Mouse (Mus musculus): ENCODE data around the gene Fsd1. TPM values are rescaled to one million over a fixed set of nuclear protein-coding genes. Genes with fewer than 3 reads are reported as not detected.

Gene Fsd1
- polyA plus RNA-seq, 1 experiment from 2014 or later: 9.9 TPM

- ATAC-seq (ENCODE audit: insufficient read depth, low FRiP score): no peak
- Histone ChIP-seq H3K9me3 (replicated peaks; ENCODE audit: control insufficient read depth, low read length) (no peaks in the 10 kb centered on the region), H3K4me2 (ENCODE audit: low read depth, low read length) (no peak overlapping the region), H3K27ac (ENCODE audit: low read length) (no peak overlapping the region), H3K4me1 (ENCODE audit: control insufficient read depth, insufficient read depth, low read length) (peaks cover 6% of the 10 kb centered on the region; the same call in 1 of the 2 replicates), H3K27me3 (ENCODE audit: control insufficient read depth, insufficient read depth, low read length) (peaks cover 4% of the 10 kb centered on the region; the same call in 1 of the 2 replicates), H3K36me3 (ENCODE audit: control insufficient read depth, insufficient read depth, low read length) (peaks cover 3% of the 10 kb centered on the region; the same call in 1 of the 2 replicates), H3K9ac (ENCODE audit: low read length) (no peak overlapping the region), H3K4me3 (replicated peaks; ENCODE audit: low read length) (no peak overlapping the region)
- whole genome bisulfite sequencing: 47% methylated on average over 14 of the region's 14 CpGs
These were observed 16.7 kb upstream of the Fsd1 start for GRCm38 (mm10) chr17:55969560-55969959.

- ATAC-seq (ENCODE audit: insufficient read depth, low FRiP score): peak; percentile 38
- Histone ChIP-seq H3K27ac (ENCODE audit: low read length) (no peak within 1 kb of the TSS), H3K27me3 (ENCODE audit: control insufficient read depth, insufficient read depth, low read length) (peaks cover 4% of the 10 kb centered on the region; the same call in 1 of the 2 replicates), H3K9me3 (replicated peaks; ENCODE audit: control insufficient read depth, low read length) (no peaks in the 10 kb centered on the region), H3K9ac (ENCODE audit: low read length) (peak within 1 kb of the TSS; percentile 82), H3K4me3 (replicated peaks; ENCODE audit: low read length) (peak within 1 kb of the TSS; percentile 55), H3K36me3 (ENCODE audit: control insufficient read depth, insufficient read depth, low read length) (peaks cover 3% of the 10 kb centered on the region; the same call in 1 of the 2 replicates), H3K4me1 (ENCODE audit: control insufficient read depth, insufficient read depth, low read length) (peaks cover 6% of the 10 kb centered on the region; the same call in 1 of the 2 replicates), H3K4me2 (ENCODE audit: low read depth, low read length) (peak within 1 kb of the TSS; percentile 99)
- 9% methylated on average over 55 of the region's 55 CpGs for WGBS
These were observed 16.1 kb upstream of the Fsd1 start, which contains the start of gene Shd for GRCm38 (mm10) chr17:55969966-55970891. Gene Shd, plus strand, starts transcription at chr17:55970467.

GRCm38 (mm10) chr17:55971453-55971852, 14.9 kb upstream of the Fsd1 start:
- H3K4me1 ChIP-seq (ENCODE audit: control insufficient read depth, insufficient read depth, low read length): peaks cover 6% of the 10 kb centered on the region; the same call in 1 of the 2 replicates
- H3K36me3 ChIP-seq (ENCODE audit: control insufficient read depth, insufficient read depth, low read length): 0 out of 2 replicates have a peak, but pooled peaks cover 3% of the 10 kb centered on the region
- 39% methylated on average over 22 of the region's 22 CpGs for WGBS
- no peak for ATAC-seq (ENCODE audit: insufficient read depth, low FRiP score)
- H3K4me3 ChIP-seq (replicated peaks; ENCODE audit: low read length): no peak overlapping the region
- H3K27me3 ChIP-seq (ENCODE audit: control insufficient read depth, insufficient read depth, low read length): peaks cover 4% of the 10 kb centered on the region; the same call in 1 of the 2 replicates
- H3K9ac ChIP-seq (ENCODE audit: low read length): peak overlapping the region; percentile 31; the same call in 1 of the 2 replicates
- no peak overlapping the region for H3K27ac ChIP-seq (ENCODE audit: low read length)
- H3K4me2 ChIP-seq (ENCODE audit: low read depth, low read length): no peak overlapping the region; the same call in 1 of the 2 replicates
- no peaks in the 10 kb centered on the region for H3K9me3 ChIP-seq (replicated peaks; ENCODE audit: control insufficient read depth, low read length)

- no peak overlapping the region for H3K4me3 ChIP-seq (replicated peaks; ENCODE audit: low read length)
- peaks cover under 1% of the 10 kb centered on the region; the same call in 1 of the 2 replicates for H3K27me3 ChIP-seq (ENCODE audit: control insufficient read depth, insufficient read depth, low read length)
- peak overlapping the region; percentile 30; the same call in 1 of the 2 replicates for H3K4me2 ChIP-seq (ENCODE audit: low read depth, low read length)
- H3K9me3 ChIP-seq (replicated peaks; ENCODE audit: control insufficient read depth, low read length): no peaks in the 10 kb centered on the region
- no peak overlapping the region for H3K27ac ChIP-seq (ENCODE audit: low read length)
- H3K9ac ChIP-seq (ENCODE audit: low read length): no peak overlapping the region; the same call in 1 of the 2 replicates
- no peaks in the 10 kb centered on the region for H3K36me3 ChIP-seq (ENCODE audit: control insufficient read depth, insufficient read depth, low read length)
- 14% methylated on average over 13 of the region's 13 CpGs for WGBS
- H3K4me1 ChIP-seq (ENCODE audit: control insufficient read depth, insufficient read depth, low read length): 0 out of 2 replicates have a peak, but pooled peaks cover 3% of the 10 kb centered on the region
- peak; percentile 68 for ATAC-seq (ENCODE audit: insufficient read depth, low FRiP score)
These were observed 9.9 kb upstream of the Fsd1 start for GRCm38 (mm10) chr17:55976255-55976862.

GRCm38 (mm10) chr17:55977301-55977700, 9.0 kb upstream of the Fsd1 start:
- 27% methylated on average over 3 of the region's 3 CpGs for WGBS
- H3K4me1 ChIP-seq (ENCODE audit: control insufficient read depth, insufficient read depth, low read length): 0 out of 2 replicates have a peak, but pooled peaks cover 3% of the 10 kb centered on the region

GRCm38 (mm10) chr17:55990278-55990898, 4.1 kb downstream of the Fsd1 start:
- Histone ChIP-seq H3K9ac (ENCODE audit: low read length) (no peak overlapping the region), H3K4me1 (ENCODE audit: control insufficient read depth, insufficient read depth, low read length) (0 out of 2 replicates have a peak, but pooled peaks cover 7% of the 10 kb centered on the region), H3K4me2 (ENCODE audit: low read depth, low read length) (no peak overlapping the region), H3K27ac (ENCODE audit: low read length) (no peak overlapping the region), H3K4me3 (replicated peaks; ENCODE audit: low read length) (no peak overlapping the region), H3K27me3 (ENCODE audit: control insufficient read depth, insufficient read depth, low read length) (no peaks in the 10 kb centered on the region), H3K9me3 (replicated peaks; ENCODE audit: control insufficient read depth, low read length) (no peaks in the 10 kb centered on the region), H3K36me3 (ENCODE audit: control insufficient read depth, insufficient read depth, low read length) (no peaks in the 10 kb centered on the region)
- ATAC-seq (ENCODE audit: insufficient read depth, low FRiP score): peak; percentile 15; the same call in 1 of the 2 replicates
- WGBS: 82% methylated on average over 8 of the region's 8 CpGs

More at GRCm38 (mm10) chr17:55977301-55977700, 9.0 kb upstream of the Fsd1 start:
- Histone ChIP-seq H3K4me3 (replicated peaks; ENCODE audit: low read length) (no peak overlapping the region), H3K9ac (ENCODE audit: low read length) (no peak overlapping the region), H3K36me3 (ENCODE audit: control insufficient read depth, insufficient read depth, low read length) (no peaks in the 10 kb centered on the region), H3K27me3 (ENCODE audit: control insufficient read depth, insufficient read depth, low read length) (no peaks in the 10 kb centered on the region), H3K9me3 (replicated peaks; ENCODE audit: control insufficient read depth, low read length) (no peaks in the 10 kb centered on the region), H3K27ac (ENCODE audit: low read length) (no peak overlapping the region), H3K4me2 (ENCODE audit: low read depth, low read length) (no peak overlapping the region)
- no peak for ATAC-seq (ENCODE audit: insufficient read depth, low FRiP score)

- Histone ChIP-seq H3K36me3 (ENCODE audit: control insufficient read depth, insufficient read depth, low read length) (no peaks in the 10 kb centered on the region), H3K27ac (ENCODE audit: low read length) (no peak overlapping the region), H3K9me3 (replicated peaks; ENCODE audit: control insufficient read depth, low read length) (no peaks in the 10 kb centered on the region), H3K4me2 (ENCODE audit: low read depth, low read length) (no peak overlapping the region), H3K4me3 (replicated peaks; ENCODE audit: low read length) (no peak overlapping the region), H3K9ac (ENCODE audit: low read length) (no peak overlapping the region), H3K4me1 (ENCODE audit: control insufficient read depth, insufficient read depth, low read length) (no peaks in the 10 kb centered on the region), H3K27me3 (ENCODE audit: control insufficient read depth, insufficient read depth, low read length) (no peaks in the 10 kb centered on the region; the same call in 1 of the 2 replicates)
- no peak for ATAC-seq (ENCODE audit: insufficient read depth, low FRiP score)
- WGBS: 77% methylated on average over 15 of the region's 15 CpGs
These were observed 9.7 kb downstream of the Fsd1 start for GRCm38 (mm10) chr17:55996007-55996406.

GRCm38 (mm10) chr17:55999794-56000499, 13.6 kb downstream of the Fsd1 start:
- H3K36me3 ChIP-seq (ENCODE audit: control insufficient read depth, insufficient read depth, low read length): no peaks in the 10 kb centered on the region; the same call in 1 of the 2 replicates
- H3K27ac ChIP-seq (ENCODE audit: low read length): no peak overlapping the region
- no peaks in the 10 kb centered on the region for H3K4me1 ChIP-seq (ENCODE audit: control insufficient read depth, insufficient read depth, low read length)
- H3K27me3 ChIP-seq (ENCODE audit: control insufficient read depth, insufficient read depth, low read length): no peaks in the 10 kb centered on the region; the same call in 1 of the 2 replicates
- no peak overlapping the region for H3K4me3 ChIP-seq (replicated peaks; ENCODE audit: low read length)
- H3K4me2 ChIP-seq (ENCODE audit: low read depth, low read length): 0 out of 2 replicates have a peak overlapping the region, but pooled peaks have one; percentile 7
- WGBS: 15% methylated on average over 30 of the region's 30 CpGs
- no peak overlapping the region for H3K9ac ChIP-seq (ENCODE audit: low read length)
- ATAC-seq (ENCODE audit: insufficient read depth, low FRiP score): no peak
- H3K9me3 ChIP-seq (replicated peaks; ENCODE audit: control insufficient read depth, low read length): no peaks in the 10 kb centered on the region
